Mouse (Mus musculus) cortical plate, adult 2 months (tissue): ENCODE results near the gene Ryr3.

Experiments
- CTCF ChIP-seq: fragments of 200-500 bp; IDR thresholded peaks from 2 replicates; pipeline ENCODE4 v1.5.1; 2011; ENCODE audit warnings: mild to moderate bottlenecking, control low read depth, low read length; ENCODE audit not compliant: insufficient read depth; ENCODE audit errors: extremely low read depth
- POLR2A ChIP-seq: fragments of 200-500 bp; IDR thresholded peaks from 2 replicates; pipeline ENCODE4 v1.6.1; 2011; ENCODE audit warnings: mild to moderate bottlenecking, low read length, control low read depth; ENCODE audit not compliant: insufficient read depth; ENCODE audit errors: extremely low read depth

DNA sequence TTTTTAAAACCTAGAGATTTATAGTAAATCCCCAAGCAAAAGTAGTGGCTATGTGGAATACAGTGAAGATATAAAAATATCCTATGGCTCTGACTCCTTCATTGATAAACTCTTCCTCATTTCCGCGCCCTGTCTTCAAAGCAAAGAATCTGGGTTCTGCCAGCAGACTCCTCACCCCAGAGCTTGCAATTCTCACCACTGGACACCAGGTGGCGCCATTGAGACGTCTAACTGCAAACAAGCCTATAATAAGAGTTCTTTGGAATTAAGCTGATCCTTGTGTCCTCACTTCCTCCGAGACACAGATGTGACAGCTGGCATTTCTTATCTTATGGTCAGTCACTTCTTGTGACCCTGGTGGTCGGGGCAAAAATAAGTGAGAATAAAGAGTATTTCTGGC is 442.1 kb downstream of the Ryr3 start:
- TF ChIP-seq POLR2A (no peak), CTCF (peak; percentile 80)
